Mouse (Mus musculus) C2C12 (cell line): Measurements from ENCODE around the gene Itgb1. TPM values are rescaled to one million over a fixed set of nuclear protein-coding genes. Genes with fewer than 3 reads are reported as not detected.

Experiments
- H3K27me3 ChIP-seq: one replicate; pipeline ENCODE4 v1.6.1; 2011; ENCODE audit not compliant: control insufficient read depth, insufficient read depth, insufficient read length
- H3K36me3 ChIP-seq: one replicate; pipeline ENCODE4 v1.6.1; 2011; ENCODE audit not compliant: control insufficient read depth, insufficient read depth
- H3K4me3 ChIP-seq: one replicate; pipeline ENCODE4 v1.5.1; 2011; ENCODE audit warnings: mild to moderate bottlenecking, control low read depth; ENCODE audit not compliant: poor library complexity, insufficient read depth, severe bottlenecking
- H3K79me2 ChIP-seq: one replicate; pipeline ENCODE4 v1.6.1; 2011; ENCODE audit not compliant: control insufficient read depth, insufficient read depth
- H3K79me3 ChIP-seq: one replicate; pipeline ENCODE4 v1.6.1; 2011; ENCODE audit warnings: low read depth, control low read depth
- H3ac ChIP-seq: one replicate; pipeline ENCODE3; 2011; ENCODE audit warnings: low read depth; ENCODE audit not compliant: control insufficient read depth, insufficient read length
- CEBPB ChIP-seq: IDR thresholded peaks from one replicate; pipeline ENCODE4 v1.6.1; 2011; ENCODE audit warnings: low read depth, mild to moderate bottlenecking, control low read depth, moderate library complexity
- CTCF ChIP-seq: IDR thresholded peaks from one replicate; pipeline ENCODE4 v1.5.1; 2011; ENCODE audit not compliant: control insufficient read depth, insufficient read depth, insufficient read length
- FOSL1 ChIP-seq: IDR thresholded peaks from one replicate; pipeline ENCODE4 v1.8.0; 2011; ENCODE audit warnings: mild to moderate bottlenecking, low read length; ENCODE audit not compliant: poor library complexity, insufficient read depth, severe bottlenecking
- MAX ChIP-seq: IDR thresholded peaks from one replicate; pipeline ENCODE4 v1.6.1; 2011; ENCODE audit warnings: mild to moderate bottlenecking, control low read depth
- MYOD1 ChIP-seq: IDR thresholded peaks from one replicate; pipeline ENCODE4 v1.6.1; 2011; ENCODE audit warnings: low read depth; ENCODE audit not compliant: control insufficient read depth, insufficient read length
- MYOG ChIP-seq: IDR thresholded peaks from one replicate; pipeline ENCODE4 v1.6.1; 2011; ENCODE audit not compliant: control insufficient read depth, insufficient read length; ENCODE audit errors: extremely low read depth
- USF1 ChIP-seq: IDR thresholded peaks from one replicate; pipeline ENCODE4 v1.6.1; 2011; ENCODE audit warnings: low read depth, mild to moderate bottlenecking, control low read depth, moderate library complexity
- long read RNA-seq, 2 experiments: library from polyadenylated mRNA; unstranded; transcript quantifications; one replicate each; pipeline ENCODE4 v2.0.0; 2019 to 2020
- polyA plus RNA-seq: library from polyadenylated mRNA; unstranded; fragments of >200 nt; fragmentation: generic; extraction: Trizol; gene quantifications from one replicate; pipeline ENCODE4 v1.2.1, GENCODE M21; 2012; ENCODE audit warnings: missing spikeins

Gene Itgb1
- 184 TPM for polyA plus RNA-seq
- long read RNA-seq, experiment 1, transcript Itgb1-203 (4 exons, 651 nt): minor isoform, 7 of 272 reads
- long read RNA-seq, experiment 1, transcript Itgb1-201 (16 exons, 3,815 nt): major isoform, 195 of 272 reads
- long read RNA-seq, experiment 1, partial matches to known transcripts: 54 of 272 reads
- long read RNA-seq, experiment 1, other reads (novel, unspliced or antisense): 16 of 272 reads
- long read RNA-seq, experiment 2, transcript Itgb1-201 (16 exons, 3,815 nt): major isoform, 2,785 of 2,981 reads
- long read RNA-seq, experiment 2, transcript Itgb1-202 (15 exons, 2,906 nt): minor isoform, 13 of 2,981 reads
- long read RNA-seq, experiment 2, partial matches to known transcripts: 128 of 2,981 reads
- long read RNA-seq, experiment 2, other reads (novel, unspliced or antisense): 55 of 2,981 reads

GRCm38 (mm10) chr8:128685507-128686428 lies at the start of gene Itgb1:
Itgb1 (plus strand) TSS chr8:128685654.
- H3K79me2 ChIP-seq: peaks cover 52% of the 10 kb centered on the region
- no peaks in the 10 kb centered on the region for H3K27me3 ChIP-seq
- H3K79me3 ChIP-seq: peaks cover 50% of the 10 kb centered on the region
- peak within 1 kb of the TSS; percentile 99 for H3ac ChIP-seq
- peaks cover 9% of the 10 kb centered on the region for H3K36me3 ChIP-seq
- peak within 1 kb of the TSS; percentile 82 for H3K4me3 ChIP-seq
- TF ChIP-seq USF1 (no peak), MAX (peak; percentile 51), MYOG (no peak), FOSL1 (no peak), MYOD1 (no peak), CEBPB (no peak), CTCF (peak; percentile 20)

- Histone ChIP-seq H3ac (no peak overlapping the region), H3K4me3 (no peak overlapping the region)
- no peak for TF ChIP-seq CEBPB
- no peak for TF ChIP-seq MYOD1
- TF ChIP-seq MYOG: no peak
- no peak for TF ChIP-seq FOSL1
- no peak for TF ChIP-seq CTCF
- TF ChIP-seq MAX: no peak
- no peak for TF ChIP-seq USF1
Observed at GRCm38 (mm10) chr8:128643104-128643503, 42.4 kb upstream of the Itgb1 start.

GRCm38 (mm10) chr8:128645452-128645851 lies 40.0 kb upstream of the Itgb1 start:
- Histone ChIP-seq H3K4me3 (no peak overlapping the region), H3K79me3 (no peaks in the 10 kb centered on the region), H3K36me3 (no peaks in the 10 kb centered on the region), H3K79me2 (no peaks in the 10 kb centered on the region), H3ac (no peak overlapping the region), H3K27me3 (no peaks in the 10 kb centered on the region)
- no peak for TF ChIP-seq USF1
- no peak for TF ChIP-seq MYOD1
- TF ChIP-seq CEBPB: no peak
- no peak for TF ChIP-seq FOSL1
- TF ChIP-seq MAX: no peak
- TF ChIP-seq CTCF: no peak
- TF ChIP-seq MYOG: no peak

More at GRCm38 (mm10) chr8:128643104-128643503, 42.4 kb upstream of the Itgb1 start:
- H3K36me3 ChIP-seq: no peaks in the 10 kb centered on the region
- no peaks in the 10 kb centered on the region for H3K79me3 ChIP-seq
- H3K79me2 ChIP-seq: no peaks in the 10 kb centered on the region
- no peaks in the 10 kb centered on the region for H3K27me3 ChIP-seq

DNA sequence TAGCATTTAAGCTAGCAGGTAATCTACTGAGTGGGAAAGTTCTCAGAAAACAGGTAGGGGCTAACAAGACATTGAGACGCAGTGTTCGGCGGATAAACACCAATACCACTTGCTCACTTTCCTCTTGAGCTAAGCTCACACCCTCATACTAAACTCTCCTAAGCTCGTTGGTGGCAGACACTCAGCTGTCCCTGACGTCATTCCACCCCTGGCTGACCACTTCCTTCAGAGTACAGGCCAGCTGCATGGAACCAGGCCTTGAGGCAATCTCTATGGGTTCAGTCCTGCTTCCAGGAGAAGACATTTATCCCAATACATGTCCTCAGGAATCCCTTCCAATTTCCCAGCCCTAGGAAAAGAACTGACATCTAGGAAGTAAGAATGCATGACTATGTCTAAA lies 39.0 kb upstream of the Itgb1 start:
- Histone ChIP-seq H3K79me3 (no peaks in the 10 kb centered on the region), H3ac (no peak overlapping the region), H3K36me3 (no peaks in the 10 kb centered on the region), H3K4me3 (no peak overlapping the region), H3K27me3 (no peaks in the 10 kb centered on the region), H3K79me2 (no peaks in the 10 kb centered on the region)
- no peak for TF ChIP-seq CTCF
- TF ChIP-seq FOSL1: no peak
- no peak for TF ChIP-seq USF1
- TF ChIP-seq CEBPB: no peak
- TF ChIP-seq MYOD1: no peak
- no peak for TF ChIP-seq MYOG
- no peak for TF ChIP-seq MAX

DNA sequence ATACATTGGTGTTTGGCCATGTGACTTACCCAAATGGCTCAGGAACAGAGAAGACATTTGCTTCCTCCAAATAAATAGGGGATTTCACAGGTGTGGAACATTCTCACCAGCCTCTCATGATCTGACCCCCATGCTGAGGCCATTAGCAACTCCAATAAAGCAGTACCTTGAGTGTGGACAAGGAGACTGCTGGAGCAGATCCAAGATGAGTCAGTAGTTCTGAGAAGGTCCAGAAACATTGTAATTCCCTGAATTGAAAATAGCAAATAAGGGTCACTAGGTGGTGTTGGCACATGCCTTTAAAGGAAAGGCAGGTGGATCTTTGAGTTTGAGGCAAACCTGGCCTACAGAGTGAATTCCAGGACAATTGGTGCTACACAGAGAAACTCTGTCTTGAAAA lies 37.4 kb upstream of the Itgb1 start:
- H3K4me3 ChIP-seq: no peak overlapping the region
- H3K79me3 ChIP-seq: no peaks in the 10 kb centered on the region
- no peaks in the 10 kb centered on the region for H3K27me3 ChIP-seq
- no peak overlapping the region for H3ac ChIP-seq
- no peaks in the 10 kb centered on the region for H3K36me3 ChIP-seq
- H3K79me2 ChIP-seq: no peaks in the 10 kb centered on the region
- no peak for TF ChIP-seq FOSL1
- no peak for TF ChIP-seq USF1
- no peak for TF ChIP-seq CTCF
- TF ChIP-seq MYOD1: no peak
- no peak for TF ChIP-seq MYOG
- TF ChIP-seq MAX: no peak
- no peak for TF ChIP-seq CEBPB
